Mouse (Mus musculus): ENCODE measurements around the gene Olfr9.
A peak's percentile ranks its signal among the peaks of the same experiment; 100 is the strongest.
"Not testable (repeated sequence)": the region's sequence is repeated elsewhere in the genome, so short reads cannot be mapped to it uniquely, and the experiment has no call there.

Olfr9 gene

GRCm38 (mm10) chr10:128989131-128989530 is at the start of gene Olfr9:
Olfr9 (plus strand) TSS chr10:128989431.
- not testable (repeated sequence) for TF ChIP-seq GATA4 (IDR thresholded peaks at IDR 0.05; ENCODE audit: insufficient replicate concordance, low read length)

- TF ChIP-seq GATA4 (IDR thresholded peaks at IDR 0.05; ENCODE audit: insufficient replicate concordance, low read length) = no peak
Observed at GRCm38 (mm10) chr10:128940475-128941061, 48.7 kb upstream of the Olfr9 start.

DNA sequence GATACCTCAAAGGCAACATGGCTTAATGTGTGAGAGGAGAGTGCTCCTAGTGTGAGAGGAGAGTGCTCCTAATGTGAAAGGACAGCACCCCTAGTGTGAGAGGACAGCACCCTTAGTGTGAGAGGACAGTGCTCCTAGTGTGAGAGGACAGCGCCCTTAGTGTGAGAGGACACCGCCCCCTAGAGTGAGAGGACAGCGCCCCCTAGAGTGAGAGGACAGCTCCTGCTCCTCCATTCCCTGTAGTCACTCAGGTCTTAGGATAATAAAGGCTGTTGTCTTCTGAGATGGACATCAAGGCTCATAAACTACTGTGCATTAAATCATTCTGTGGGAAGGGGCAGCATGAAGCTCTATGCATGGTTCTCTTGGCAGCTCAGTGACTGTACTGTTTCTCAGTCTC is 43.6 kb upstream of the Olfr9 start:
- TF ChIP-seq GATA4 (IDR thresholded peaks at IDR 0.05; ENCODE audit: insufficient replicate concordance, low read length) = no peak

GRCm38 (mm10) chr10:128947496-128947895 is 41.7 kb upstream of the Olfr9 start:
- no peak for TF ChIP-seq GATA4 (IDR thresholded peaks at IDR 0.05; ENCODE audit: insufficient replicate concordance, low read length)

GRCm38 (mm10) chr10:128950208-128950887 is 38.9 kb upstream of the Olfr9 start:
- TF ChIP-seq GATA4 (IDR thresholded peaks at IDR 0.05; ENCODE audit: insufficient replicate concordance, low read length) = no peak

DNA sequence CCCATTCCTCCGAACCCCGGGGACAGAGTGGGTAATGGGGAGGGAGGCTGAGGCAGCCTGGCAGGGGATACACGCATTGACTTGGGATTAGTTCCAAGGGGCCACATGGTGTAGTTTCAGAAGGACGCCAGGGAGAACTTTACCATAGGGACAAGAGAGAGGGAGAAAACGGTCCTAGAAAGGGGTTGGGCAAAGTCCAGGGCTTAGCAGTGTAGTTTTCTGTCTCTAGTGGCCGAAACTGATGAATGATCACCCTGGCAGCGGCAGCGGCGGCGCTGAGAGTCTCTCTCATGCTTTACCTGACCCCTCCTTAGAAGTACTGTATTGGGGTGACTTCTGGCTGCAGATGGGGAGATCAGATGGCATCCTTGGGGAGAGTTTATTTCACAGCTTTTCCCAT is 30.9 kb upstream of the Olfr9 start:
- no peak for TF ChIP-seq GATA4 (IDR thresholded peaks at IDR 0.05; ENCODE audit: insufficient replicate concordance, low read length)

GRCm38 (mm10) chr10:128960142-128960541 is 29.1 kb upstream of the Olfr9 start:
- TF ChIP-seq GATA4 (IDR thresholded peaks at IDR 0.05; ENCODE audit: insufficient replicate concordance, low read length) = no peak

GRCm38 (mm10) chr10:128960590-128961584 is 28.3 kb upstream of the Olfr9 start, which contains the start of gene Mettl7b:
Mettl7b (minus strand) TSS chr10:128960988.
- no peak for TF ChIP-seq GATA4 (IDR thresholded peaks at IDR 0.05; ENCODE audit: insufficient replicate concordance, low read length)

DNA sequence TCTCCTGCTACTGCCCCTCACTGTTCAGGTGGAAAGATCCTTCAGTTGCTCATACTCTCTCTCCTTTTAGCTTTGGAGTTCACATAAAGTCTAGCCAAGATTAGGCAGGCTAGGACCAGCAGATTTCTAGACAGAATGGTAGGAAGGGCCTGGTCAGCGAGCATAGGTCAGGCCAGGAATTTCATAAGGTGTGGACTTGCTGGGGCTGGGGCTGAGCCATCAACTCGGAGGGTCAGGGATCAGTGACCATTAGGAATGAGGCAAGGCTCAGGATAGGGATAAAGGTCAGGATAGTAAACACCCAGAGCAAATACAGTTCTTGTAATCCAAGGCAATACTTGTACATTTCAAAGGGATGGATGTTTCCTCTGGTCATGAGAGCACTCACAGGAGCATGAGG is 24.3 kb upstream of the Olfr9 start:
- 0 out of 2 replicates have a peak, but pooled peaks have one; percentile 3 for TF ChIP-seq GATA4 (IDR thresholded peaks at IDR 0.05; ENCODE audit: insufficient replicate concordance, low read length)

- no peak for TF ChIP-seq GATA4 (IDR thresholded peaks at IDR 0.05; ENCODE audit: insufficient replicate concordance, low read length)
Observed at GRCm38 (mm10) chr10:128965871-128966270, 23.4 kb upstream of the Olfr9 start.

- TF ChIP-seq GATA4 (IDR thresholded peaks at IDR 0.05; ENCODE audit: insufficient replicate concordance, low read length) = no peak
Observed at GRCm38 (mm10) chr10:128968341-128968749, 20.9 kb upstream of the Olfr9 start.

GRCm38 (mm10) chr10:128970740-128971250 is 18.4 kb upstream of the Olfr9 start:
- TF ChIP-seq GATA4 (IDR thresholded peaks at IDR 0.05; ENCODE audit: insufficient replicate concordance, low read length) = no peak

DNA sequence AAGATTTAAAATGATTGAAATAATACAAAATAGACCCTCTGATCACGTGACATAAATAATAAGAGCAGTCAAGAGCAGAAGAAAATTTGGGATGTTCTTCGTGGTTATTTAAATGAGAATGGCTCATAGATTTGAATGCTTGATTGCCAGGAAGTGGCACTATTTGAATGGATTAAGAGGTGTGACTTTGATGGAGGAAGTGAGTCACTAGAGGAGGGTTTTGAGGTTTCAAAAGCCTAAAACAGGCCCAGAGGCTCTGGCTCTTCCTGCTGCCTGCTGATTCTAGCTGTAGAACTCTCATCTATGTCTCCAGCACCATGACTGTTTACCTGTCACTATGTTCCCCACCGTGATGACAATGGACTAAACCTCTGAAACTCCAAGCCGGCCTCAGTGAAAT is 16.4 kb upstream of the Olfr9 start:
- no peak for TF ChIP-seq GATA4 (IDR thresholded peaks at IDR 0.05; ENCODE audit: insufficient replicate concordance, low read length)

DNA sequence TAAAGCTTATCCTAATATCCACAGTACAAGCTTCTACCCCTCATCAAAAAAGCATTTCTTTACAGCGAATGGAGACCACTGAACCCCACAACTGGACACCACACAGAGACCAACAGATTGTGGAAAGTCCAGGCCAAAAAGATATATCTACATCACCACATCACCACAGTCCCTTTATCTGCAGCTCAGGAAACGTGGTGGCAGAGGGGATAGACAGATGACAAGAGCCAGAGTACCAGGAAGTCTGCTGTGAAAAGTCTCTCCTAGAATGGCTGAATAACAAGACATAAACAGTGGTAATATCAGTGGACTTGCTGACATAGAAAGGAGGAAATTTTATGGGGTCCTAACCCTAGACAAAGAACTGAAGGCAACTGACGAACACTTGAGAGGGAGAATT is 12.8 kb upstream of the Olfr9 start:
- TF ChIP-seq GATA4 (IDR thresholded peaks at IDR 0.05; ENCODE audit: insufficient replicate concordance, low read length) = no peak

DNA sequence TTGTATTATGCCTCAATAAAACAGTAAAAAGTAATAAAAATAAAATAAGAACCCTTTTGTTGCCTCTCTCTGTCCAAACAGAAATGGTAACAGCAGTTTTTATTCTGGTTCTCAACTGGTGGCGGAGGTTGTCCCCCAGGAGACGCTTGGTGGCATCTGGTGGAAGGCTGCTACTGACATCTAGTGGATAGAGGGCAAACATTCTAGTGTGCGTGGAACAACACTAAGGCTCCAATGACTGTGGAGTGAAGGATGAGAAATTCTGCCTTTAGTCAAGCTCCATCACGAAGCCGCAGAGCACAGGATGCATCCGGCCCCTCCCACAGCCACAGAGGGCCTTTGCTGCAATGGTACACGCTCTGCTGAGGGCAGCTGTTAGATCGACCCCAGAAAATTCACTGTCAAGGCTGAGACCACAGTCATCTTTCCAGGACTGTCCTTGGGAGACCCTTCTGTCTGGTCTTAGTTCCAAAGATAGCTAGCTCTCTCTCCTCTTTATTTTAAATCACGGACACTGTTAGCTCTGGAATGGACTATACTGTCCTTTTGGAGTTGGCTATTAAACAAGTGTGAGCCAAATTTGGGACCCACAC is 11.6 kb upstream of the Olfr9 start:
- TF ChIP-seq GATA4 (IDR thresholded peaks at IDR 0.05; ENCODE audit: insufficient replicate concordance, low read length) = no peak

Measured in liver, adult (tissue).